Mouse (Mus musculus): Measurements from ENCODE around the gene Gapdhs. TPM values are rescaled to one million over a fixed set of nuclear protein-coding genes. Genes with fewer than 3 reads are reported as not detected.
"Not testable (repeated sequence)": the region's sequence is repeated elsewhere in the genome, so short reads cannot be mapped to it uniquely, and the experiment has no call there.

Gene Gapdhs
- 0.12 TPM in 1 of 2 replicates, not detected in the other for polyA plus RNA-seq (2015; fragmentation: Nextera tagmentation; extraction: Ambion mirVana)

GRCm38 (mm10) chr7:30743617-30744016 is at the start of gene Gapdhs:
TSS of gene Gapdhs (minus strand) at chr7:30743681.
- not testable (repeated sequence) for H3K9me3 ChIP-seq (ENCODE audit: low read length); H3K27me3 ChIP-seq (ENCODE audit: insufficient read depth, low read length); DNase-seq; H3K36me3 ChIP-seq (replicated peaks; ENCODE audit: insufficient read depth, low read length); H3K27ac ChIP-seq (ENCODE audit: low read depth); H3K4me2 ChIP-seq (ENCODE audit: low read depth, low read length); H3K4me3 ChIP-seq (ENCODE audit: low read depth, low read length); H3K4me1 ChIP-seq (ENCODE audit: insufficient read depth); H3K9ac ChIP-seq (replicated peaks)
- ATAC-seq: peak; percentile 31; the same call in 1 of the 2 replicates
- no CpG with 5 or more reads among the region's 4 CpGs for WGBS (ENCODE audit: insufficient replicate concordance)

- TF ChIP-seq EP300 (IDR thresholded peaks at IDR 0.05; ENCODE audit: low read depth) (no peak), CTCF (IDR thresholded peaks at IDR 0.05; ENCODE audit: low read depth) (no peak)
- no peak overlapping the region for H3K4me3 ChIP-seq (ENCODE audit: low read depth, low read length)
- WGBS (ENCODE audit: insufficient replicate concordance): 22% methylated on average over 9 of the region's 9 CpGs
- no peak overlapping the region for H3K4me2 ChIP-seq (ENCODE audit: low read depth, low read length)
- H3K27me3 ChIP-seq (ENCODE audit: insufficient read depth, low read length): no peaks in the 10 kb centered on the region
- no peaks in the 10 kb centered on the region for H3K36me3 ChIP-seq (replicated peaks; ENCODE audit: insufficient read depth, low read length)
- no peak overlapping the region for H3K9ac ChIP-seq (replicated peaks)
- no peak overlapping the region for H3K27ac ChIP-seq (ENCODE audit: low read depth)
- no peaks in the 10 kb centered on the region for H3K9me3 ChIP-seq (ENCODE audit: low read length)
- DNase-seq (no peak), ATAC-seq (no peak)
- H3K4me1 ChIP-seq (ENCODE audit: insufficient read depth): no peaks in the 10 kb centered on the region
These were observed 48.4 kb upstream of the Gapdhs start for GRCm38 (mm10) chr7:30791921-30792320.

- no peak for DNase-seq
- no peak for ATAC-seq
- Histone ChIP-seq H3K36me3 (replicated peaks; ENCODE audit: insufficient read depth, low read length) (no peaks in the 10 kb centered on the region), H3K4me2 (ENCODE audit: low read depth, low read length) (no peak overlapping the region), H3K27me3 (ENCODE audit: insufficient read depth, low read length) (no peaks in the 10 kb centered on the region), H3K27ac (ENCODE audit: low read depth) (no peak overlapping the region), H3K4me1 (ENCODE audit: insufficient read depth) (no peaks in the 10 kb centered on the region), H3K9me3 (ENCODE audit: low read length) (no peaks in the 10 kb centered on the region), H3K9ac (replicated peaks) (no peak overlapping the region), H3K4me3 (ENCODE audit: low read depth, low read length) (no peak overlapping the region)
- WGBS (ENCODE audit: insufficient replicate concordance): 75% methylated on average over 10 of the region's 10 CpGs
- TF ChIP-seq EP300 (IDR thresholded peaks at IDR 0.05; ENCODE audit: low read depth) (no peak), CTCF (IDR thresholded peaks at IDR 0.05; ENCODE audit: low read depth) (no peak)
These were observed 46.7 kb upstream of the Gapdhs start for GRCm38 (mm10) chr7:30790141-30790540.

GRCm38 (mm10) chr7:30787377-30788022 is 44.0 kb upstream of the Gapdhs start, which contains the start of gene Krtdap:
TSS of gene Krtdap (plus strand) at chr7:30787896.
- Histone ChIP-seq H3K4me3 (ENCODE audit: low read depth, low read length) (no peak within 1 kb of the TSS), H3K27me3 (ENCODE audit: insufficient read depth, low read length) (no peaks in the 10 kb centered on the region), H3K36me3 (replicated peaks; ENCODE audit: insufficient read depth, low read length) (no peaks in the 10 kb centered on the region), H3K4me1 (ENCODE audit: insufficient read depth) (no peaks in the 10 kb centered on the region), H3K27ac (ENCODE audit: low read depth) (no peak within 1 kb of the TSS), H3K9ac (replicated peaks) (no peak within 1 kb of the TSS), H3K4me2 (ENCODE audit: low read depth, low read length) (no peak within 1 kb of the TSS), H3K9me3 (ENCODE audit: low read length) (no peaks in the 10 kb centered on the region)
- DNase-seq (no peak), ATAC-seq (no peak)
- TF ChIP-seq CTCF (IDR thresholded peaks at IDR 0.05; ENCODE audit: low read depth) (no peak), EP300 (IDR thresholded peaks at IDR 0.05; ENCODE audit: low read depth) (no peak)
- WGBS (ENCODE audit: insufficient replicate concordance): 61% methylated on average over 15 of the region's 15 CpGs

- H3K9me3 ChIP-seq (ENCODE audit: low read length): no peaks in the 10 kb centered on the region
- no peak for DNase-seq
- no peak overlapping the region for H3K27ac ChIP-seq (ENCODE audit: low read depth)
- no peaks in the 10 kb centered on the region for H3K36me3 ChIP-seq (replicated peaks; ENCODE audit: insufficient read depth, low read length)
- H3K27me3 ChIP-seq (ENCODE audit: insufficient read depth, low read length): no peaks in the 10 kb centered on the region
- ATAC-seq: no peak
- H3K9ac ChIP-seq (replicated peaks): no peak overlapping the region
- WGBS (ENCODE audit: insufficient replicate concordance): 68% methylated on average over 13 of the region's 13 CpGs
- H3K4me3 ChIP-seq (ENCODE audit: low read depth, low read length): no peak overlapping the region
- H3K4me1 ChIP-seq (ENCODE audit: insufficient read depth): no peaks in the 10 kb centered on the region
- no peak overlapping the region for H3K4me2 ChIP-seq (ENCODE audit: low read depth, low read length)
- no peak for TF ChIP-seq EP300 (IDR thresholded peaks at IDR 0.05; ENCODE audit: low read depth)
- TF ChIP-seq CTCF (IDR thresholded peaks at IDR 0.05; ENCODE audit: low read depth): no peak
These were observed 42.5 kb upstream of the Gapdhs start for GRCm38 (mm10) chr7:30785721-30786546.

GRCm38 (mm10) chr7:30785154-30785553 is 41.7 kb upstream of the Gapdhs start:
- TF ChIP-seq EP300 (IDR thresholded peaks at IDR 0.05; ENCODE audit: low read depth): no peak
- TF ChIP-seq CTCF (IDR thresholded peaks at IDR 0.05; ENCODE audit: low read depth): no peak
- Histone ChIP-seq H3K4me2 (ENCODE audit: low read depth, low read length) (no peak overlapping the region), H3K9ac (replicated peaks) (no peak overlapping the region), H3K36me3 (replicated peaks; ENCODE audit: insufficient read depth, low read length) (no peaks in the 10 kb centered on the region), H3K9me3 (ENCODE audit: low read length) (no peaks in the 10 kb centered on the region), H3K4me3 (ENCODE audit: low read depth, low read length) (no peak overlapping the region), H3K27me3 (ENCODE audit: insufficient read depth, low read length) (no peaks in the 10 kb centered on the region), H3K27ac (ENCODE audit: low read depth) (no peak overlapping the region), H3K4me1 (ENCODE audit: insufficient read depth) (no peaks in the 10 kb centered on the region)
- no peak for DNase-seq
- WGBS (ENCODE audit: insufficient replicate concordance): 38% methylated on average over 1 of the region's 1 CpGs
- ATAC-seq: no peak

Data from liver, postnatal 0 days (tissue).